Mouse (Mus musculus) bone marrow macrophage, adult 2 months (primary cell): ENCODE results near the gene Hnrnpr.

ENCODE experiments used
- CTCF ChIP-seq: IDR thresholded peaks from 2 replicates; pipeline ENCODE4 v1.5.1; 2012; ENCODE audit warnings: low read depth, mild to moderate bottlenecking, low read length, moderate library complexity
- POLR2A ChIP-seq: IDR thresholded peaks from 2 replicates; pipeline ENCODE4 v1.6.1; 2012; ENCODE audit warnings: mild to moderate bottlenecking, low read depth, low read length, borderline replicate concordance

DNA sequence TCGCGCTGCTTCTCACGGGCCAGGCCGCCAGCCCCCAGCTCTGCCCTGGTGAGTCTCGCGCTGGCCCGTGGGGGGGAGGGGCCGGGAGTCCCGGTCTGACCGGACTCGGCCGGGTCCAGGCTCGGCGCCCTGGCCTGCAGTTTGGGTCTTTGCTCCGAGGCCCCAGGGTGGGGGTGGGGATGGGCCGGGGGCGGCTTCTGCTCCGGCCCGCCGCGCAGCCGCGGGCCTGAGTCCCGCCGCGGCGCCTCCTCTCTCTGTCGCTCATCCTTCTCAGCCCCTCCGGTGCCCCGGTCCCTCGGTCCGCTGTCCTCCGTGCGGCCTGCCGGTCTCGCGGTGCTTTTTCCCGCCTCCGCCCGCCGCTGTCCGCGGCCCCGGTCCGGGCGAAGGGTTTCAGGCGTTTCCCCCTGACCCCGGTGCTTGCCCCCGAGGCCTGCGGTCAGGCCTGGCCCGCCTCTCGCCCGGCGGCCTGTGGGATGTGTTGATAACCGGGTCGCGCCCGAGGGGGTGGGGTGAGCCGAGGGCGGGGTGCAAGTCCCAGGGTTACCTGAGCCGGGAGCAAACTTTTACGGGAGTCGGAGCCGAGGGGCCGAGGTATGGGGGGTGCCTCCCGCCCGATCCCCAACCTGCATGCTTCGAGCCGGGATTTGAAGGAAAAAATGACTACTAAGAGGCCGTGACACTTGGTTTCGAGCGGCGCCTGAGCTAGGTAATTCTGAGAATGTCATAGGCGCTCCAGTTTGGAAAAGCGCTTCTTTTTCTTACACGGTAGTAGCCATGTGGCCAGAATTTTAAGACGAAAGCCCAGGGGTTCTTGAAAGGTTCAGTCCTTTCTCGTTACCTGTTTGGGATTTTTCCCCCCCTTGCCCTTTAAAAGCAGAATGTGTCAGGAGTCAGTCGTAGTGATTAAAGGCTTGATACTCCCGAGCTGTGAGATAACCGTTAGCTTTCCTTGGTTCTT, 579 bp downstream of the Hnrnpr start:
- TF ChIP-seq CTCF (no peak), POLR2A (no peak)
